Mouse (Mus musculus) stomach, postnatal 0 days (tissue): ENCODE results near the gene Edar.

Source experiments
- CTCF ChIP-seq: IDR thresholded peaks from 2 replicates; pipeline ENCODE4 v1.5.1; 2016; ENCODE audit warnings: antibody characterized with exemption, low read depth, mild to moderate bottlenecking, moderate library complexity
- EP300 ChIP-seq: optimal IDR thresholded peaks from 2 replicates; pipeline ENCODE3; 2016; ENCODE audit warnings: antibody characterized with exemption

GRCm38 (mm10) chr10:58601946-58602345 is 73.5 kb downstream of the Edar start:
- TF ChIP-seq CTCF (no peak), EP300 (no peak)
